ENCODE assay signal across 9 mouse cellular contexts in genomic region chr13:92427351-92427855, GRCm38 (mm10). TPM values are rescaled to one million over a fixed set of nuclear protein-coding genes. Genes with fewer than 3 reads are reported as not detected.
A peak's percentile ranks its signal among the peaks of the same experiment; 100 is the strongest.
DNase-seq lines count a peak whose midpoint lies in the region; ATAC-seq lines count a peak whose summit lies in the region.
"Had no signal": no experiment of that assay in that cellular context is flagged by ENCODE, and none has a peak within 500 bp of the region (broad histone marks: within the 10 kb centered on the region; RNA-seq: fewer than 3 reads in every experiment).

No protein-coding gene starts in this region.

- peak overlapping the region; percentile 68; the same call in 1 of the 2 replicates for H3K4me3 ChIP-seq in forebrain, embryonic 12.5 days (replicated peaks)
- peak overlapping the region; percentile 58; the same call in 1 of the 2 replicates for H3K4me3 ChIP-seq in midbrain, embryonic 12.5 days

- H3K9ac ChIP-seq in forebrain, embryonic 12.5 days, result no peak overlapping the region
- H3K9ac ChIP-seq in midbrain, embryonic 12.5 days (replicated peaks), result no peak overlapping the region

- H3K9me3 ChIP-seq in forebrain, embryonic 12.5 days, result no peaks in the 10 kb centered on the region
- H3K9me3 ChIP-seq in midbrain, embryonic 12.5 days, result no peaks in the 10 kb centered on the region
- H3K9me3 ChIP-seq: megakaryocyte, embryonic 14.5 days had no signal

- no peak overlapping the region for H3K27ac ChIP-seq in forebrain, embryonic 12.5 days
- H3K27ac ChIP-seq in midbrain, embryonic 12.5 days (replicated peaks), result no peak overlapping the region

- H3K36me3 ChIP-seq in forebrain, embryonic 12.5 days (replicated peaks), result no peaks in the 10 kb centered on the region
- no peaks in the 10 kb centered on the region for H3K36me3 ChIP-seq in midbrain, embryonic 12.5 days

- 52% methylated on average over 4 of the region's 4 CpGs for WGBS in forebrain, embryonic 12.5 days
- WGBS in midbrain, embryonic 12.5 days, result 46% methylated on average over 4 of the region's 4 CpGs

- peaks cover 15% of the 10 kb centered on the region for H3K4me1 ChIP-seq in forebrain, embryonic 12.5 days
- peaks cover 13% of the 10 kb centered on the region; the same call in 1 of the 2 replicates for H3K4me1 ChIP-seq in midbrain, embryonic 12.5 days

- H3K27me3 ChIP-seq in forebrain, embryonic 12.5 days, result peaks cover 64% of the 10 kb centered on the region
- peaks cover 65% of the 10 kb centered on the region for H3K27me3 ChIP-seq in midbrain, embryonic 12.5 days

- peak overlapping the region; percentile 96; the same call in 1 of the 2 replicates for H3K4me2 ChIP-seq in forebrain, embryonic 12.5 days
- peak overlapping the region; percentile 90 for H3K4me2 ChIP-seq in midbrain, embryonic 12.5 days (replicated peaks)

- DNase-seq in kidney, postnatal 14 days, result peak; percentile 13
- DNase-seq in kidney, adult 18-20 months, result no peak
- DNase-seq in cerebellum, adult 8-10 months, result peak; percentile 12
- no peak for DNase-seq in c-Kit-positive CD71-positive TER-119-positive erythroid progenitor cells, embryonic 14.5 days (ENCODE audit: low spot score)
- no peak for DNase-seq in T-cell, adult 2 months (ENCODE audit: low spot score)

- ATAC-seq in forebrain, embryonic 12.5 days (ENCODE audit: low FRiP score), result no peak
- ATAC-seq in midbrain, embryonic 12.5 days (ENCODE audit: low FRiP score, low read depth), result no peak
- ATAC-seq in frontal cortex, adult (ENCODE audit: low TSS enrichment), result no peak

RNA-seq across cellular contexts. Expression of gene Ankrd34b, which starts 1.7 kb away (rescaled TPM):
- polyA plus RNA-seq in forebrain, embryonic 12.5 days (2016; fragmentation: Nextera tagmentation; extraction: Ambion mirVana), result 0.09 and 0.21 TPM in 2 replicates
- 0.26 and 0.34 TPM in 2 replicates for polyA plus RNA-seq in midbrain, embryonic 12.5 days (2016; fragmentation: Nextera tagmentation; extraction: Ambion mirVana)

RNA-seq across cellular contexts. Expression of gene Fam151b, which starts 56.4 kb away (rescaled TPM):
- polyA plus RNA-seq in forebrain, embryonic 12.5 days (2016; fragmentation: Nextera tagmentation; extraction: Ambion mirVana), result 0.17 and 0.28 TPM in 2 replicates
- polyA plus RNA-seq in midbrain, embryonic 12.5 days (2016; fragmentation: Nextera tagmentation; extraction: Ambion mirVana), result 0.15 TPM in 1 of 2 replicates, not detected in the other

Comparison
In these comparisons a context has a peak if more than half of its experiments do, and no peak if none do; other contexts are left out.
1. DNase-seq: peak in kidney, postnatal 14 days (single experiment) and cerebellum, adult 8-10 months (single experiment); none in kidney, adult 18-20 months (single experiment), c-Kit-positive CD71-positive TER-119-positive erythroid progenitor cells, embryonic 14.5 days (single experiment) and T-cell, adult 2 months (single experiment).